Mouse (Mus musculus) cerebral cortex, adult 2 months (tissue): ENCODE results near the gene Gnrhr.

ENCODE experiments used
- WGBS: fragments of 180-500 bp; shearing (Covaris S2); methylation state at CpG from one replicate; pipeline ENCODE4 v1.1.7; 2018; 5-methylcytosine and 5-hydroxymethylcytosine counted together

Gnrhr gene

GRCm38 (mm10) chr5:86197801-86198200, at the start of gene Gnrhr:
Gene Gnrhr, minus strand, starts transcription at chr5:86197901.
- WGBS = 91% methylated on average over 10 of the region's 10 CpGs

- WGBS = 68% methylated on average over 11 of the region's 11 CpGs
Measured at GRCm38 (mm10) chr5:86246559-86246958, 48.9 kb upstream of the Gnrhr start.

- 54% methylated on average over 1 of the region's 1 CpGs for WGBS
Measured at GRCm38 (mm10) chr5:86244880-86245279, 47.2 kb upstream of the Gnrhr start.

GRCm38 (mm10) chr5:86244275-86244674, 46.6 kb upstream of the Gnrhr start:
- 84% methylated on average over 3 of the region's 3 CpGs for WGBS

GRCm38 (mm10) chr5:86227156-86227853, 29.6 kb upstream of the Gnrhr start:
- WGBS = 64% methylated on average over 5 of the region's 5 CpGs

- WGBS = 11% methylated on average over 4 of the region's 4 CpGs
Measured at GRCm38 (mm10) chr5:86191356-86191755, 6.3 kb downstream of the Gnrhr start.

GRCm38 (mm10) chr5:86190770-86191169, 6.9 kb downstream of the Gnrhr start:
- WGBS = 25% methylated on average over 5 of the region's 5 CpGs

GRCm38 (mm10) chr5:86190290-86190689, 7.4 kb downstream of the Gnrhr start:
- 53% methylated on average over 15 of the region's 15 CpGs for WGBS

- WGBS = 68% methylated on average over 6 of the region's 6 CpGs
Measured at GRCm38 (mm10) chr5:86187441-86187840, 10.3 kb downstream of the Gnrhr start.

- 52% methylated on average over 2 of the region's 2 CpGs for WGBS
Measured at GRCm38 (mm10) chr5:86173778-86174177, 23.9 kb downstream of the Gnrhr start.

- WGBS = under 1% methylated on average over 67 of the region's 67 CpGs
Measured at GRCm38 (mm10) chr5:86172449-86173161, 25.1 kb downstream of the Gnrhr start, which contains the start of gene Uba6. Gene Uba6, minus strand, starts transcription at chr5:86172803.

- 1% methylated on average over 15 of the region's 15 CpGs for WGBS
Measured at GRCm38 (mm10) chr5:86172088-86172448, 25.6 kb downstream of the Gnrhr start.
